Mouse (Mus musculus) liver (tissue): ENCODE results near the gene Slit3.

ENCODE experiments used
- DNase-seq: peaks from one replicate; pipeline ENCODE4 v3.0.0-alpha.2; 2020; ENCODE audit warnings: mixed read lengths

Gene Slit3

DNA sequence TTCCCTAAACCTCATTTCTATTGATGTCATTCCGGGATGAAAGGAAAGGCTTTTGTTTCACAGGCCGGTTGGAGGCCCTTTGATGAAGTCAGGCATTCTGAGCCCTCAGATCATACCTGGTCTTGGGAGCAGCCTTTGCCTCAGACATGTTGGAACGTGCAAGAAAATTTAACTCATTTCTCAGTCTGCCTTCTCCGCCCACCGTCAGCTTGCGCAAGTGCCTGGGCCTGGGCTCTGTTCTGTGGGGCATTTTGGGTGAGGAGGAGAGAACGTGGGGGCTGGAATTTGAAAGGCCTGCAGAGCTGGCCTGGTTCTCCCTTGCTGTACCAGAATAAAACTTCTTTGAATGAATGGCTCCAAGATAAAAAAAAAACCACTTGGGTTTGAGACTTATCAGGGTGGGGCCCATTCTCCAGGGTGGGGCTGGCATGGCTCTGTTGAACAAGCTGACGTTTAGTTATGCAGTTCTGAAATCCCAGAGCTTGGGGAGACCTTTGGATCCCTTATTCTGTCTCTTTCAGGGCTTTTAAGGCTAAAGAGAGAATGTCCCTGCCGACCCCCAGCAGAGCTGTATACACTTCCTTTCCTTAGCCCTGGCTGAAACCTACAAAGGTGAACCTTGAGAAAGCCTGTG is 294.9 kb downstream of the Slit3 start:
- DNase-seq, result no peak

DNA sequence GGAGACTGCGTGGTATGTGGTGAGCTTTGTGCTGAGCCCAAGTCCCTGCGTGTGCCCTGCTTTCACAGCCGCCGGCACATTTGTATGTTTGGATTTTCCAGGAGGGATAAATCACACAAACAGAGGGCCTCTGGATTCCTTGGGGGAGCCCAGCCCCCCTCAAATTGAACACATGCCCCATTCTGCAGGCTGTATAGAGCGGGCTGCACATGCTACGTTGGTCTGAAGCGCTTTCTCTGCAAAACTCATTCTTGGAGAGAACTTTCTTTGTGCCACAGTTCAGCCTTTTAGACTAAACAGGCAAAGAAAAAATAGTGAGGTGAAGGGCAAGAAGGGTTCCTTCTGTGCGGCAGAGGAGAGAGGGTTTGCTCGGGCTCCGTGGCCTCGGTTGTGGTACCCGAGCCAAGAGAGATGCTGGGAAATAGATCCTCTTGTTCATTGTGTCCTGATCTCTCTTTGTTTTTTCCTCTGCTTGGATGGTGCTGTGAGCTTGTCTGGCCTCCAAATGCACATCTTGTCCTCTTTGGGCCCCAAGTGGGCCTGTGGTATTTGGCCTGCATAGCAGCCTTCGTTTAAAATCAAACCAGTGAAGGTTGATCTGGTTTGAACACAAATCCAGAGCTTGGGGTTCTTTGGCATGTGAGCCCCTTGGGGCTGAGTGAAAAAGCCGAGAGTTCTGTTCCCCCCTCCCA is 295.5 kb downstream of the Slit3 start:
- no peak for DNase-seq

DNA sequence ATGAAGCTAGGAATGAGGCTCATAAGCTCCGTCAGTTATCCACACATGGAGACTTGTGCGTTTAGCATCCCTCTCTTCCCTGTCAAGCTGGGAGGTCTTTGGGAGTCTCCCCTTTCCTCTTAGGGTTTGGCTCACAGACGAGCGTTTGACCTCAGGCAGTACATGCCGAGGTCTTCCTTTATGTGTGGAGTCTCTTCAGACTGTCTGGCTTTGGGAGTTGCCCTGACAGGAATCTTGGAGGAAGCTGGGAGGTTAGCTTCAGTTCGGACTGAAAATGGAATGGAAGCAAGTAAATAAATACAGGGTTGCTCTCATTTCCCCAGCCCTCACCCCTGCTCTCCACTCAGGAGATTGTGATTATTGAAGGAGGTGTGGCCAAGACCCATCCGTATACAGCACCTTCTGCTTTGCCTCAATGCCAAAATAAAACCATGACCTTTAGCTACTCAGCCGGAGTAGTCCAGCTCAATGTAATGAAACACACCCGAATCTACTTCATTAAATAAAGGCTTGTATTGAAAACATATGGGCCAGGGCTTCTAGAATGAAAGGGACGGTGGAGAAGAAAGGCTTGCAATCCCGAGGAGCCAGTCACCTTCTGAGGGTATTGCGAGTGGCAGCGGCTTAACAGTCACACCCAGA is 297.0 kb downstream of the Slit3 start:
- DNase-seq, result no peak

DNA sequence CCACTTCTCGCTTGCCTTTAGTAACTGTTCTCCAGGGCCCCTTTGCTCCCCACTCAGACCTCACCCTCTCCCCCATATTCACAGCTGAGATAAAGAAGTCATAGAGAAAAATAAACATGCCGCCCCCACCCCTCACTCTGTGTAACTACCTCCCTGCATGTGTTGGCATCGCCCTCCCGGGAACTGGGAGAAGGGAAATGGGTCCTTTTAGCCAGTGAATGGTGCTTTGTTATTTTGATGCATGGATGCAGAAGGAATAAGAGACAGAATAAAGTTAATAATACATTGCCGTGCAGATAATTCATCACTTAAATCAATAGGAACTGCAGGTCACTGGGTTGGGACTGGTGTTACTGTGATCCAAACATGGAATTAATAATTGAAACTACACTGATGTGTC is 298.0 kb downstream of the Slit3 start:
- DNase-seq, result no peak

DNA sequence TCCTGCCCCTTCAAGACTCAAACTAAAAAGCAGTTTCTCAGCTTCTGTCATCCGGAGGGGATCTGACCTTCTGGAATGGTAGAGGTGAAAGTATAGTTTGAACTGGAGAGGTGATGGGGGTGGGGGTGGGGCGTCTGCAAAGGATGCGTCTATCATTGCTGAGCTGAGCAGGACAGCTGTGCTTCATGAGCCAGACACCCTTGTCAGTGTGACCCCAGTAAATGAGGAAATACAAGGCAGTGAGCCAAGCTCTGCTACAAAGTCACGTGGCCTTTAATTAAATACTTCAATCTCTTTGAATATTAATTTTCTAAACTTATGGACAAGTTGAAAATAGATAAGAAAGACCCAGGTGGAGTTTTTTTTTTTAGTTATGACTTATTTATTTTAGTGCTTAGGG is 300.7 kb downstream of the Slit3 start:
- DNase-seq, result no peak

DNA sequence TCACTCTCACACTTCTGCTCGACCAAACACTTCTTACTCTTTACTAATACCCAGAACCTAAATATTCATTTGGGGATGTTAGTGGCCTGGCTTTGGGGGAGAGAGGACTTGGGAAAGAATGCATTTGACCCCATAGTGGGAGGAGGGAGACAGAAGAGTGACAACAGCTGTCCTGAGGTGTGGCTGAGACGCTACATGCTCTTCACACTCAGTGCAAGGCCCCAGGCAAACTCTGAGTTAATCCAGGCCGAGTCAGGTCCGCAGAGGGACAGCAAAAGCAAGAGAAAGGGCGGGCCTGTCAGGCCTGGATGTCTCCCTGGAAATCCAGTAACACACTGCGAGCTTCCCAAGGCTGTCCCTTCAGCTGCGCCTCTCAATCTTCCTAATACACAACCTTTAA is 307.0 kb downstream of the Slit3 start:
- no peak for DNase-seq

DNA sequence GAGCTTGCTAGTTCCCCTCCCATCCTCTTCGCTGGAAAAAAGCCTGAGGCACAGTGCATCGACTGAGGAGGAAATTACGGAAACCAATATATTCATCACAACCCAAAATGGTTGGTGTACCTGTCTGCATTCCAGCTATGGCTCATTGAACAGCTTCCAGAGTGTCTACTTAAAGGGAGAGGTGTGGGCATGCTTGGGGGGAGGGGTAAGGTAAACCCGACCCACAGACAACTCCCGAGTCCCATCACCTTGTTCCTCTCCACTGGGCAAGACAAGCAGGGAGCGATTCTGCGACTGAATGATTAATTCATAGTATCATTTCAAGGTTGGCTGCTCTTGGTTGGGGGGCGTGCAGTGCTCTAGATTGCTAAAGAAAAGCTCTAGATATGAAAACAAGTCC is 310.1 kb downstream of the Slit3 start:
- no peak for DNase-seq

DNA sequence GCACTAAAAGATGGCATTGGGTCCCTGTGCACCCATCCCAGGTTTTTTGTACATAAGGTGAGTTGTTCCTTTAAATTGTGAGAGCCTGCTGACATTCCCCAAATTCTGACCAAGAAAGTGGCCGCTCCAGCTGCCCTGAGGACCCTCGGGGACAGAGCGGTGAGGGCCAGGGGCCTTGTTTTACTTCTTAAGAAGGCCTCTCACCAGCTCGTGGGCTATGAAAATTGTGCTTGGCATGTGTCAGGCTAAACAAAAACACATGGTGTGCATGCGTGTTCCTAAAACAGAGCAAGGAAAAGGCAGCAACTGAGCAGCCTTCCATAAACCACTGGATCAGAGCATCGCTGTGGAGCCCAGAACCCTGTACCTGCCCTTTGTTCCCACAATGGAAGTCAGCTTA is 316.5 kb downstream of the Slit3 start:
- DNase-seq, result no peak

DNA sequence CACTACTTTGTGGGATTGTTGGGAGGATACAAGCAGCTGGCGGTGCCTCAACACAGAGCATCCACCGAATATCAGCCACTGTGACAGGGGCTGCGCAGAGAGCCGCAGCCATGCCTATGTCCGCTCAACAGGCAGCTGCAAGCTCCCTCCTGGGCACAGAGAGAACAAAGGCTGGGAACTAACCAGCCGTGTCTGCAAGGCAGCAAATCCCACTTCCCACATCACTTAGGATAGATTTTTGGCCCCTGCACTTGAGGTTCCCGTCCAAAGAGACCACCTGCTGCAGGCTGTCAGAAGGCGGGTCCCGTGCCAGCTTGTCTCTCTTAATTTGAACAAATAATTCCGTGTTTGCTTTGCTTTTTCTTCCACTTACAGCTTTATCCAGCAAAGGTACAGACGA is 319.2 kb downstream of the Slit3 start:
- no peak for DNase-seq

DNA sequence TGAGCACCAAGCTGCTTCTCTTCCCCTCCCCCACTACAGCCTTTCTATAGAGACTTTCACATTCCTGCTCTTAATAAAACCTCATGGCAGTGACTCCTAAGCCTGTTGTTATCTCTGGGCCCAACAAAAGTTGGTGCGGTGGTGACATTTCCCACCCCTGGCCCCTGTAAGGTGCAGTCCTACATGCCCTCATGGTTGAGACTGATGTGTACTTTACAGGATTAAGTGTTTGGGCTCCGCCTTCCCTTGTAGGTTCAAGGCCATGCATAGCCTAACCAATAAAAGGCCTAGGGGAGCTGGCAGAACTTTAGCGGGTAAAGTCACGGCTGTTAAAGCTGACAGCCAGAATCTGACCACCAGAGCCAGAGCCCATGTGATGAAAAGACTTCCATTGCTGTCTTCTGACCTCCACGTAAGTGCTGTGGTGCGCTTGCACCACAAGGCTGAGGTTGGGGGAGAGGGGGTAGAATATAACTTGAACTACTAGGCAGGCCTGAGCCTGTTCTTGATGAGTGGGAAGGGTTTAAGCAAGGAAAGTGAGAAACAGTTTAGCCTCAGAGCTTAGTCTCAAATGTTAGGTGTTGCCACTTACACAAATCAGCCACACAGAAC is 323.6 kb downstream of the Slit3 start:
- DNase-seq, result no peak

DNA sequence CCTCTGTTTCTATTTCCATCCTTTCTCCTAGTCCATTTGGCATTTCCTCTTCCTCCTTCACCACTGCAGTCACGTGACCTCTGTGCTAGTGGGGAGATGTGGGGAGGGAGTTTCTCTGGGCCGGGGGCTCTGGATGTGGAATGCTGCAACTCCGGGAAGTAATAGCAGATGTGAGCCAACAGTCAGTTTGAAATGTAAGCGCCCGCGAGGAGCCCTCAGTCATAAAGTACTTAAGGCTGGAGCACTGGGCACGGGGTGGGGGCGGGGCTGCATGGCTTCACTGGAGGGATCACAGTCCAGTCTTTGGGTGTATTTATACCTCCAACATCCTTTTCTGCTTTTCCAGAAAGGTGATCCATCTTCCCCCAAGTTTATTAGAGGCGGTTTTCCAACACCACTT is 326.9 kb downstream of the Slit3 start:
- DNase-seq, result peak; percentile 5

DNA sequence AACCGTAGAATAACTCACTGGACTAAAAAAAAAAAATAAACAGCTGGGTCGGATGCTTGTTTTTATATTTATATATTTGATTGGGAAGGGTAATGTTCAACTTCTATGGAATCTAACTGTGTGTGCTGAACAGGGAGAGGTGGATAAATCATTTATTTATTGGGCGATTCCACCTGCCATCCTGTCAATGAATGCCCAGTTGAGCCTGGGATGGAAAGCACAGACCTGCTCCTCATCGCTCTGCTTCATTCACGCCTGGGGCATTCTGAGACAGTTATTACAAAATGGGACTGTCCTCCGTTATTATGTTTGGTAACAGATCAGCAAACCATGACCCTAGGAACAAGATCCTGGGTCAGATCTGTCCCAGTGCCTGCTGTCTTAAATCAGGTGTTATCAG is 328.2 kb downstream of the Slit3 start:
- no peak for DNase-seq

DNA sequence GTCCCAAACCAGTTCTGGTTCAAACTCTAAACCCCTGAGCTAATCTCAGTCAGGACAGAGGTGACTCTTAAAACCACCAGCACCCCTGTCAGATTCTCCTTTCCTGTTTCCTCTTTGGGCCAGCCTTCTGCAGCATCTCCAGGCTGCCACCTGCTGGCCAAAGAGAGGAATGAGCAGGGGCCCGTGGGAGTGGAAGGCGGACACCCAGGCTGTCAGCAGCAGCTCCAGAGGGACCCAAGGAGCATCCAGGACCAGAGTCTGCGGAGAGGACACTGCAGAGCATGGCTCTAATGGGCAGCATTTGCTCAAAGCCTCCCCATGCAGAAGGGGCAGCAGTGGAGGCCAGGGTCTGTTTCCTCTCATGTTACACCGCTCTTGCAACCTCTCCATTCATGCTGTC is 330.6 kb downstream of the Slit3 start:
- peak; percentile 52 for DNase-seq

DNA sequence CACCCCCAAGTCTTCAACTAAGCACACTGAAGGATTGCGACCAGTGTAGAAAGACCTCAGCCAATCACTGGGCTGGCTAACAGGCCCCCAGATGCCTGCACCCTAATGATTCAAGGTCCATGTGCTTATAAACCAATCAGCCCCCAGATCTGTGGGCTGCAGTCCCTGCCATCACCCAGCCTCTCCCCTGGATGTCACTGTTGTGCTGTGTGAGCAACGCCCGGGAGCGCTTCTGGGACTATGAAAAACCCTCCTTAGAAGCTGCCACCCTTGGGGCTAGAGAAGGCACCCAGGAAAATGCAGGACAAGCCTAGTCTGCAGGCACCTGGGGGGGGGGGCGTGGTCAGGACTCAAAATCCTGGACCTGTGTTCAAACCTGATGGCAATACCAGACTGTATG is 331.4 kb downstream of the Slit3 start:
- DNase-seq, result no peak

DNA sequence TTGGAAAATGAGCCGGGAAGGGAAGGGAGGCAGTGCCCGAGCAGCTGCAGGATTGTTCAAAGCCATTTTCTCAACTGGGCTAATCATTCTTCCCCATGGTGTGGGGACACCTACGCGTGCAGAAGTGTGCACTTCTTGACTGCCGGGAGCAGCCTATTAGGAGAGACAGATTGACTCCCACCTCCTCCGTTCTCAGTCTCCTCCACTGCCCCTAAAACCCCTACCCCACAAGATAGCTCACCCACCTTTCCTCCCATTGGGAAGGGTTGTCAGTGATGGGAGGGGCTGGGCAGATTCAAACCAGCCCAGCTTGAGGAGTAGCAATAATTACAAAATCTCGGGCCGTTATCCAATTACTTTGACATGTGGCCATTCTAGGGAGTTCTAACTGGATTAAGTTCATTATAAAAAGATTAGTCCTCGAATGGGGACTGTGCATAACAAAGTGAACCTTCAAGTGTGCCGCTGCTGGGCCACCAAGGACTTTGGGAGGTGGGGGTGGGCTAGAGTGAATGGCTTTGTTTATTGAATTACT is 333.2 kb downstream of the Slit3 start:
- DNase-seq, result no peak

DNA sequence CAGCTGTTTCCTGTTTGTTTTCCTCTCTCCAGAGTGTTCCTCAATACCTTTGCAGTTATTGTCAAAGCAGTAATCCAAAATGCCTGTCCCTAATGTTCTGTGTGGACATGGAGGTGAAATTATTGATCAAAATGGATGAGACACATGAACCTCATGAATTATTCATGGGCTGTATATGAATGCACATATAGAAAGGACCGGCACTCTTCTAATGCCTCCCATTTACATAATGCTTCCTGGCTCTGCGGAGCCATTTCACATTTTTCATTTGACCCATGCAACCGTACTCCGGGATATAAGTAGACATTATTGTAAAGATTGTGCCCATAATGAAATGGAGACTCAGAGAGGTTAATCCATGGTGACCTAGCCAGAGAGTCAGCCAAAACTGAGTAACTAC is 333.8 kb downstream of the Slit3 start:
- DNase-seq, result no peak

DNA sequence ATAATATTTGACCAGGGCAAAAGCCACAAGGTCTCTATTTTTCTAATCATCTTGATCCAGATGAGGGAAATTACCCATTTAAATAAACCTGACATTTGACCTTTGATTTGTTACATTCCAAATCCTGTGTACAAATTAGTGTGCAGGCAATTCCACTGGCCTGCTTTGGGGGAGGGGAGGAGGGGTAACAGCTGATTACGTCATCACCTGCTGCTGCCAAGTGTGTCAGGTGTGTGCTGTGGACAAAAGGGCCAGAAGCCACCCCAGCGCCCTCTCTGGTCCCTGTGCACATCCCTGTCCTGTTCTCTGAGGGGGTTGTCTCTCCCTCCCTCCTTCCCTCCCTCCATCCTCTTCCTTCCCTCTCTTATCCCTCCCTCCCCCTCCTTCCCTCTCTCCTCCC is 337.0 kb downstream of the Slit3 start:
- no peak for DNase-seq

DNA sequence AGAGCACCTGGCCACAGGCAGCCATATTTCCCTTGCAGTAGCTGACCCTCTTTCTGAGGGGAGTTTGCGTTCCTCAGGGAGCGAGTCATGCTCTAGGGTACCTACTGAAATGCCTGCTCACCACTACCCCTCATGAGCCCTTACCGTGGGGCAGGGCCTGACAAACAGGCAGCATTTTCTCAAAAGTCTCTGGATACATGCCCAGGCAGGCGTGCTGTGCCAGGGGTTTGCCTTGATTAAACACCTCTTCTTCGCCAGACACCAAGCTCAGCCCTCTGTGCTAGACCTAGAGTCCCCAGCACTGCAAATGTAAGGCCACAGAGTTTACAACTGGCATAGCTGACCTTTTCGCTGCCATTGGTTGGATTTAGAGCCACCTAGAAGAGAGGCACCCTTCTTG is 345.7 kb downstream of the Slit3 start:
- no peak for DNase-seq

DNA sequence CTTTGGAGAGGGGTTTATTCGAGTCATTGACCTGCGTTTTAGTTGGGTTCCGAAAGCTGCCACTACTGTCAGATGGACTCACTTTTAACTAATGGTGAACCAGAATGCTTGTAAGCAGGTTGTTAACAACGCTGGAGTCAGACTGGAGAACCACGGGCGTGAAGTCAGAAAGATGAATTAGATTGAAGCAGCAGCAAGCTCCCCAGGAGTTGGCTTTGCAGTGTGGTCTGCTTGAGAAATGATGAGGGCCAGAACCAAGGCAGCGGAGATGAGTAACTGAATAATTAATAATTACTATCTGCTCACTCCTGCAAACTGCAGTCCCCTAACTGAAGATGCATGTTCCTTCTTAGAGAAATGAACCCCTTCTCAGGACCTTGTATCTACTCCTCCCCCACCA is 347.8 kb downstream of the Slit3 start:
- DNase-seq, result no peak

DNA sequence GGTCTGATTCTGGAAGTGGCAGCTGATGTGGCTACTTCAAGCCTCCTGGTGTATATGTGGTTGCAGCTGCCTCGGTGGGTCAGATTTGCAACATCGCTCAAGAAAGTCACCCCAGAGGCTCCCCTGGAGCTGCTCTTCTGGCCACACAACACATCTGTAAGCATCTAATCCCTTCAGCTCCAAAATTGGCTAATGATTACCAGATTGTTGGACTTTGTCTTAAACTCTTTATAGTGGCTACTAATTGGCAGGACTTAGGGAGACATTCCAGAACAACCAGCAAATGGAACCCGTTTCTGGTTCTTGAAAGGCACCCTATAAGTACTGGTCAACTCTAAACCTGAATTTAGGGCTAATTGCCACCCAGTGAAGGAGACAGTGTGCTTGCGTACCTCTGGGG is 348.9 kb downstream of the Slit3 start:
- no peak for DNase-seq

DNA sequence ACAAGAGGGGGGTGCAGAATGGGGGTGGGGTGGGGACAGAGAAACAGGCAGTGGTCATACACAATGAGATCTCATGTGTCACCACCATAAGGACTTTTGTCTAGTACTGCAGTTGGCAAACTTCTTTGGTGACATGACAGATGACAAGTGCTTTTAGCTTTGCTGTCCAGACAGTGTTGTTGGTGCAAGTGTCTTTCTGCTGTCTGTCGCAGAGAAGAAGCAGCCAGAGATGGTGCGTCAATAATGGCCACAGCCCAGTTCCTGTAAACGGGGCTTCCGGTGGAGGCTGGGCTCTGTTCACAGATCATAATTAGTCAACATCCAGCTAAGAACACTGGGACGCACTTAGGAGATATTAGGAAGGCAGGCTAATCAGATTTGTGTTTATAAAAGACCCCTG is 349.8 kb downstream of the Slit3 start:
- DNase-seq, result no peak

DNA sequence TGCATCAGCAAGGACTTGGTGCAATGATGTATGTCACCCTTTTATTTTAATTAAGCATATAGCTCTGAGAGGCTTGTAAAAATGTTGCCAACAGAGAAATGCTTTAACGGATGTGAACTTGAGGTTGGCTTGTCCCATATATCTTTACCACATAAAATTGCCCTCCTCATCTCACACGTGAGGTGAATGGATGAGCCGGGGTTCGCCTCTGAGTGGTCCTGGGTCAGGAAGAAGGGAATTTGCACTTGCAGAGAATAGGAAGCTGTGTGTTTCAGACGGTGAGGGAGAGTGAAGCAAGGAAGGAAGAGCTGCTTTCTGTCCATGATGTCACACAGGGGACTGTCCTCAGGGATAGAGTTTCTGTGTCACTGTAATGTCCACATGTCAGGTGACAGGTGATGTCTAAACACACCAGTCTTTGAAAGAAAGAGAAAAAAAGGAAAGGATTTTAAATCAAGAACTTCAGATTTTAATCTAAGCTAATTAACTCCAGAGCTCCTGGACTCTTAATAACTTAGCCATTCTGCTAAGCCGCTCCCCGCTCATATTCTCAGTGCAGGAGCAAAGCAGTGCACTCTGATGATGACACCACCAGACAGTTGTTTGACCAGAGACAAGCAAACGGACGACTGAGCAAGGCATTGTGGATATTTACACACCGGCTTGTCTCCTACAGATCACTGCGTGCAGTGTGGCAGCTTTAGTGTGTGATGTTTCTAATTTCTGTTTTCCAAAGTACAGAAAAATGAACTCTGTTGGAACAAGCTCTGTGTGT is 352.0 kb downstream of the Slit3 start:
- DNase-seq, result no peak

DNA sequence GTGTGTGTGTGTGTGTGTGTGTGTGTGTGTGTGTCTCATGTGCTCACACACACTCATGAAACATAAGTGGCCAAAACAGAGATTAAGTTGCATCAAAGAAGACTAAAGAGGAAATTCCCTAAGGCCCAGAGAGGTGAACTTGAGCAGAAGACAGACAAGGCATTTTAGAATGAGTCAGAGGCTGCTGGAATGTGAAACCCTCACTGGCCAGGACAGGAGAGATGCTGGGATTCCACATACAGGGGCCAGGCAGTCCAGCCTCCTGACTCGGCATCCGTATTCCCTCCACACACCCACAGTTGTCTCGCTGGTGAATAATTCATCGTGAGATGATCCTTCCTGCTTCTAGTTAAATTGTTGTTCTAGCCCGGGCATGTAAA is 352.6 kb downstream of the Slit3 start:
- DNase-seq, result no peak
